Mouse (Mus musculus) common myeloid progenitor, adult 5-6 weeks (primary cell): ENCODE measurements at regions not wholly inside any gene's neighbourhood (a gene's known extent, or its start where the extent isn't known, plus 50 kb on each side); places are given as distances from the start of the nearest gene placed in this dataset.
"Not testable (repeated sequence)": the region's sequence is repeated elsewhere in the genome, so short reads cannot be mapped to it uniquely, and the experiment has no call there.

Experiments used
- ATAC-seq: replicated peaks from 2 replicates; pipeline ENCODE4 v1.8.0; 2016; ENCODE audit warnings: low read depth, mild to moderate bottlenecking, moderate TSS enrichment, inconsistent platforms; ENCODE audit not compliant: poor library complexity, severe bottlenecking

DNA sequence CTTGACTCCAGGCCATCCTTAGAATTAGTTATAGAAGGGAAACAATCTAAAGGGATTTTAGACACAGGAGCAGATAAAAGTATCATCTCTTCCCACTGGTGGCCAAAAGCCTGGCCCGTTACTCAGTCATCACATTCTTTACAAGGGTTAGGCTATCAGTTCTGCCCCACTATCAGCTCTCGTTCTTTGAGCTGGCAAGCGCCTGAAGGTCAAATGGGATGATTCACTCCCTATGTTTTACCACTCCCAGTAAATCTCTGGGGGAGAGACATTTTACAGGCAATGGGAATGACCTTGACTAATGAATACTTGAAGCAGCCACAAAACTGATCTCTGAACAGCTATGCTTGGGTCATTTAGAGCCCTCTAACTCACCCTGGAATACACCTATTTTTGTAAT, 70.8 kb downstream of the Gm4847 start:
- not testable (repeated sequence) for ATAC-seq

- peak; percentile 65 for ATAC-seq
These were observed 74.4 kb upstream of the Gm4846 start for GRCm38 (mm10) chr1:166571776-166572175.
